Mouse (Mus musculus) MEL (cell line): ENCODE results near the gene Gm17455. TPM values are rescaled to one million over a fixed set of nuclear protein-coding genes. Genes with fewer than 3 reads are reported as not detected.

Source experiments
- DNase-seq: peaks from one replicate; pipeline ENCODE4 v3.0.0; 2011; ENCODE audit warnings: low read depth, low spot score
- H3K27ac ChIP-seq: 2 replicates; pipeline ENCODE4 v1.5.1; 2012; ENCODE audit warnings: low read depth, mild to moderate bottlenecking, control low read depth, low read length, moderate library complexity; ENCODE audit not compliant: control insufficient read depth
- H3K27me3 ChIP-seq, 2 experiments: fragments of 150-350 bp in 1 of 2; sonication (generic) in 1 of 2; 2 replicates each; pipeline ENCODE4 v1.6.1; 2012; ENCODE audit warnings: low read length in 2 of 2, mild to moderate bottlenecking in 2 of 2, improper control_type of control experiment in 1 of 2, moderate library complexity in 1 of 2; ENCODE audit not compliant: insufficient read depth in 2 of 2, control insufficient read depth in 1 of 2
- H3K36me3 ChIP-seq, 2 experiments: 2 replicates each; pipeline ENCODE4 v1.6.1; 2012 to 2014; ENCODE audit warnings: low read length in 2 of 2, improper control_type of control experiment in 1 of 2, inconsistent platforms in 1 of 2, mild to moderate bottlenecking in 1 of 2; ENCODE audit not compliant: insufficient read depth in 2 of 2, control insufficient read depth in 1 of 2
- H3K4me1 ChIP-seq, 2 experiments: fragments of 150-350 bp in 1 of 2; sonication (generic) in 1 of 2; 2 replicates each; pipeline ENCODE4 v1.6.1; 2012; ENCODE audit warnings: low read length in 2 of 2, improper control_type of control experiment in 1 of 2, mild to moderate bottlenecking in 1 of 2; ENCODE audit not compliant: insufficient read depth in 2 of 2, control insufficient read depth in 1 of 2
- H3K4me3 ChIP-seq, 2 experiments: fragments of 150-350 bp in 1 of 2; sonication (generic) in 1 of 2; 2 replicates each; pipeline ENCODE4 v1.5.1; 2012; ENCODE audit warnings: low read depth in 2 of 2, low read length in 2 of 2, mild to moderate bottlenecking in 2 of 2, moderate library complexity in 2 of 2, control low read depth in 1 of 2, improper control_type of control experiment in 1 of 2; ENCODE audit not compliant: control insufficient read depth in 1 of 2, insufficient read depth in 1 of 2
- H3K79me2 ChIP-seq: 2 replicates; pipeline ENCODE4 v1.6.1; 2012; ENCODE audit warnings: mild to moderate bottlenecking, low read length, moderate library complexity; ENCODE audit not compliant: control insufficient read depth, poor library complexity, insufficient read depth
- H3K9ac ChIP-seq: 2 replicates; pipeline ENCODE4 v1.6.1; 2012; ENCODE audit warnings: low read depth, mild to moderate bottlenecking, control low read depth, low read length, moderate library complexity; ENCODE audit not compliant: control insufficient read depth, poor library complexity, severe bottlenecking
- H3K9me3 ChIP-seq: fragments of 150-350 bp; sonication (generic); replicated peaks from 2 replicates; pipeline ENCODE4 v1.6.1; 2012; ENCODE audit warnings: mild to moderate bottlenecking, low read length, improper control_type of control experiment, moderate library complexity; ENCODE audit not compliant: insufficient read depth
- BHLHE40 ChIP-seq: IDR thresholded peaks from 2 replicates; pipeline ENCODE4 v1.6.1; 2012; ENCODE audit warnings: low read depth, mild to moderate bottlenecking, inconsistent platforms, low read length, improper control_type of control experiment, borderline replicate concordance
- CHD1 ChIP-seq: IDR thresholded peaks from 2 replicates; pipeline ENCODE4 v1.6.1; 2012; ENCODE audit warnings: low read depth, mild to moderate bottlenecking, inconsistent platforms, low read length, improper control_type of control experiment
- CHD2 ChIP-seq: IDR thresholded peaks from 2 replicates; pipeline ENCODE4 v1.6.1; 2011; ENCODE audit warnings: low read length, improper control_type of control experiment
- ELF1 ChIP-seq: IDR thresholded peaks from 2 replicates; pipeline ENCODE4 v1.6.1; 2014; ENCODE audit warnings: low read depth, mild to moderate bottlenecking, inconsistent platforms, low read length, improper control_type of control experiment, moderate library complexity
- EP300 ChIP-seq, 2 experiments: IDR thresholded peaks; 2 replicates each; pipeline ENCODE4 v1.6.1; 2011; ENCODE audit warnings: improper control_type of control experiment in 2 of 2, low read length in 2 of 2, low read depth in 1 of 2, mild to moderate bottlenecking in 1 of 2
- GABPA ChIP-seq: IDR thresholded peaks from 2 replicates; pipeline ENCODE4 v1.6.1; 2012; ENCODE audit warnings: low read depth, mild to moderate bottlenecking, inconsistent platforms, low read length, improper control_type of control experiment, moderate library complexity
- KAT2A ChIP-seq: conservative IDR thresholded peaks from 2 replicates; pipeline ENCODE4 v1.6.1; 2012; ENCODE audit warnings: low read depth, low read length, improper control_type of control experiment, inconsistent platforms
- MAZ ChIP-seq: IDR thresholded peaks from 2 replicates; pipeline ENCODE4 v1.6.1; 2012; ENCODE audit warnings: low read depth, mild to moderate bottlenecking, inconsistent platforms, low read length, improper control_type of control experiment
- NELFE ChIP-seq: IDR thresholded peaks from 2 replicates; pipeline ENCODE4 v1.6.1; 2011; ENCODE audit warnings: low read depth, low read length, improper control_type of control experiment
- POLR2AphosphoS2 ChIP-seq: IDR thresholded peaks from 2 replicates; pipeline ENCODE4 v1.6.1; 2011; ENCODE audit warnings: low read length, improper control_type of control experiment
- POLR2AphosphoS5 ChIP-seq: IDR thresholded peaks from 2 replicates; pipeline ENCODE4 v1.6.1; 2012; ENCODE audit warnings: low read depth, borderline replicate concordance, mild to moderate bottlenecking, inconsistent platforms, low read length, moderate library complexity, mixed read lengths
- RAD21 ChIP-seq: IDR thresholded peaks from 2 replicates; pipeline ENCODE4 v1.6.1; 2011; ENCODE audit warnings: mild to moderate bottlenecking, low read depth, low read length, improper control_type of control experiment
- TAL1 ChIP-seq: IDR thresholded peaks from 2 replicates; pipeline ENCODE4 v1.6.1; 2012; ENCODE audit warnings: mild to moderate bottlenecking, inconsistent platforms, low read length, moderate library complexity, mixed read lengths
- TCF12 ChIP-seq: IDR thresholded peaks from 2 replicates; pipeline ENCODE4 v1.6.1; 2014; ENCODE audit warnings: low read depth, mild to moderate bottlenecking, inconsistent platforms, low read length, improper control_type of control experiment, moderate library complexity
- USF2 ChIP-seq, 2 experiments: IDR thresholded peaks; 2 replicates each; pipeline ENCODE4 v1.6.1; 2011 to 2012; ENCODE audit warnings: improper control_type of control experiment in 2 of 2, low read length in 2 of 2, borderline replicate concordance in 1 of 2, inconsistent platforms in 1 of 2, low read depth in 1 of 2, mild to moderate bottlenecking in 1 of 2; ENCODE audit not compliant: insufficient read depth in 1 of 2
- polyA plus RNA-seq, 2 experiments: library from polyadenylated mRNA; stranded (reverse) in 1 of 2; unstranded in 1 of 2; fragments of >175 nt in 1 of 2; fragments of >200 nt in 1 of 2; gene quantifications; 2 replicates each; pipeline versions ENCODE4 v1.2.1 to v1.2.4; 2012; ENCODE audit warnings: low replicate concordance in 2 of 2, low read depth in 1 of 2; ENCODE audit not compliant: insufficient read length in 2 of 2, insufficient read depth in 1 of 2, missing spikeins in 1 of 2
- total RNA-seq: library from RNA; depleted of rRNA; stranded (reverse); fragments of 300-350 nt; gene quantifications from 2 replicates; pipeline ENCODE4 v1.2.3, GENCODE M21; 2012

Gm17455 gene
- total and polyA plus RNA-seq, 3 experiments: not detected

DNA sequence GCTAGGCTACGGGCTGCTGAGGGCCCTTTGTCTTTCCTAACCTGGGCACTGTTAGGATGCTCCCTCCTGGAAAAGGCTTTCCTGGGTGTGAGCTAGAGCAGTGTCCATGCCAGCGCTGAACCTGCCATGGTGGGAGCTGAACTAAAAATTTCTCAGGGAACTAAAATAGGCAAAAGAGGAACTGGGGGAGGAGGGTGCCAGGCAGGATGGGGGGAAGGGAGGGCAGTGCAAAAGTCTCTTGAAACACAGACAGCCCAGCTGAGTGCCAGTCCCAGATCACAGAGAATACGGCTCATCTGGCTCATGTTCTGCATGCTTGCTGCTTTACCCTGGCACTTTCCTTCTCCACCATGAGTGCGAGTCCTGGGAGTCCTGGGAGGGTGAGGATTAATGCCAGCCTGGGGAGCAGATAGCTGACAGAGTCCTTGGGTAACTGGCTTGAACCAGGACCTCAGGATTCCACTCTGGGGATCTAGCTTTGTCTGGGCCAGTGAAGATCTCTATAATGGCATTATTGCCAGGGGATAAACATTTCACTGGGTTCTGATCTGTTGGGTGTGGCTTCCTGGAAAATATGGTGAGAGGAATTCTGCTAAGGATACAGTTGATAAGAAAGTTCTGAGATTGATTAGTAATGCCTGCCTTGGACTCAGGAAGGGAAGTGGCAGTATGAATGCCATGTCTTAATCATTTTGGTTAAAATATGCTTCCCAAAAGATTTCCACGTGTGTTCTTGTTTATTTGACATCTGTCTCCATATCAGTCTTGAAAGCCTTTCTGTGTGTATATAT is 27.7 kb upstream of the Gm17455 start:
- no peak overlapping the region for H3K4me3 ChIP-seq
- TF ChIP-seq KAT2A: no peak
- TF ChIP-seq CHD1: no peak
- no peak for TF ChIP-seq GABPA
- peak; percentile 20 for DNase-seq
- 0 out of 4 replicates have a peak, but pooled peaks cover 0 to 2% of the 10 kb centered on the region in 2 experiments for H3K4me1 ChIP-seq
- H3K79me2 ChIP-seq: no peaks in the 10 kb centered on the region
- H3K27ac ChIP-seq: no peak overlapping the region
- no peaks in the 10 kb centered on the region for H3K9me3 ChIP-seq
- H3K27me3 ChIP-seq: no peaks in the 10 kb centered on the region
- no peak overlapping the region for H3K9ac ChIP-seq
- H3K36me3 ChIP-seq: no peaks in the 10 kb centered on the region

DNA sequence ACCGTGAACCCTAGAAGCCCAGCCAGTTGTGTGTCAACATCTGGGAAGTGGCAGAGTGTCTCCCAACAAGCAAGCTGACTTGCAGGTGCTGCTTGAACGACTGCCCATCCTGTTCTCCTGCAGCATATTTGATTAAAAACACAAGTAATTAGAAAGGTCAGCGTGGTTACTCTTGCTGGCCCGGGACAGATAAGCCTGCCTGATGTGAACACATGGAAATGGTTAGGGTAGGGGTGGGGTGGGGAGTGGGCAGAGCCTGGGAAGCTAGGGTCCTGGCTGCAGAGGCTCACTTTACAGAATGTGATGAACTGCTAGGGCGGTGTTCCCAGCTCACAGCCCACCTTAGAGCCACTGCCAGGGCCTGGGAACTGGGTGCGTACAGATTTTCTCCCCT is 26.0 kb upstream of the Gm17455 start:
- Histone ChIP-seq H3K27ac (no peak overlapping the region), H3K36me3 (no peaks in the 10 kb centered on the region), H3K4me3 (no peak overlapping the region), H3K9ac (no peak overlapping the region)
- TF ChIP-seq TCF12: no peak
- TF ChIP-seq, all 39 proteins: peak for 0
- H3K79me2 ChIP-seq: no peaks in the 10 kb centered on the region
- 0 out of 4 replicates have a peak, but pooled peaks cover 0 to 2% of the 10 kb centered on the region in 2 experiments for H3K4me1 ChIP-seq
- DNase-seq: no peak
- H3K27me3 ChIP-seq: no peaks in the 10 kb centered on the region
- no peaks in the 10 kb centered on the region for H3K9me3 ChIP-seq

DNA sequence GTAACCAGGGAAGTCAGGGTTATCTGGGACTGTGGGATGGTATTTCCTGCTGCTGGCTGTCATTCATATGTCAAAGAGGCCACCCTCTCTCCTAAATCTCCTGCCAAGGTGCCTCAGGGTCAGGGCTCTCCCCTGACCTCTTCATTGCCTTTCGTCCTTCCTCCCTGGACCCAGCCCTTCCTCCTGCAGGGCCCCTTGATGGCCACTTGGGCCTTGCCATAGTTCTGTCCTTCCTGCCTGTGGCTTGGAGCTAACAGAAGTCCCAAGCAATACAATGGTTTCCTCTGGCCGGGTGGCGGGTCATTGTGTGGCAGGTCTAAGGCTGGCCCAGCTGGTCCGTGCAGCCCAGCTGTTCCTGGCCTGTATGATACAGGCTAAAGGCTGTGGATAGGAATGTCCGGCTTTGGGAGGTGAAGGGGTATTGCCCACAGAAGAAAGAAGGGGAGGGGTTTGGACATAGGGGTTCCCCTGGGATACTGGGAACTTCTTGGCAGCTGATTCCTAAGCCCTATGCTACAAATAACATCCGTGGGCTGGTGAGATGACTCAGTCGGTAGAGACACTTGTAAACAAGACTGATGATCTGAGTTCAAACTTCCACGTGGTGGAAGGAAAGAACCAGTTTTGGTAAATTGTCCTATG is 25.5 kb upstream of the Gm17455 start:
- DNase-seq: no peak
- Histone ChIP-seq H3K36me3 (no peaks in the 10 kb centered on the region), H3K79me2 (no peaks in the 10 kb centered on the region), H3K9ac (no peak overlapping the region), H3K4me1 (0 out of 4 replicates have a peak, but pooled peaks cover 0 to 2% of the 10 kb centered on the region in 2 experiments), H3K4me3 (no peak overlapping the region), H3K9me3 (no peaks in the 10 kb centered on the region), H3K27ac (no peak overlapping the region), H3K27me3 (no peaks in the 10 kb centered on the region)
- TF ChIP-seq POLR2AphosphoS5 (no peak), NELFE (no peak), CHD2 (no peak), TAL1 (no peak), BHLHE40 (no peak), GABPA (no peak), USF2 (IDR thresholded peaks at IDR 0.05; ENCODE audit: borderline replicate concordance in 1 of 2, insufficient read depth in 1 of 2, low read depth in 1 of 2, low read length in 2 of 2) (no peak), EP300 (IDR thresholded peaks at IDR 0.05; ENCODE audit: low read depth in 1 of 2, low read length in 2 of 2) (no peak), ELF1 (no peak), RAD21 (no peak), POLR2AphosphoS2 (no peak), MAZ (no peak)
